Mouse (Mus musculus) thymus, adult 2 months (tissue): Measurements from ENCODE around the gene Armc2. TPM values are rescaled to one million over a fixed set of nuclear protein-coding genes. Genes with fewer than 3 reads are reported as not detected.

Source experiments
- DNase-seq: peaks from one replicate; pipeline ENCODE4 v3.0.0; 2021
- H3K27ac ChIP-seq: fragments of 200-500 bp; 2 replicates; pipeline ENCODE4 v1.5.1; 2012; ENCODE audit warnings: low read length, control low read depth; ENCODE audit not compliant: control insufficient read depth, insufficient read depth
- H3K27me3 ChIP-seq: fragments of 200-500 bp; 2 replicates; pipeline ENCODE4 v1.6.1; 2012; ENCODE audit warnings: mild to moderate bottlenecking, low read length, moderate library complexity, mixed read lengths; ENCODE audit not compliant: control insufficient read depth, insufficient read depth
- H3K36me3 ChIP-seq: fragments of 200-500 bp; 2 replicates; pipeline ENCODE4 v1.6.1; 2012; ENCODE audit warnings: mild to moderate bottlenecking, low read length, moderate library complexity; ENCODE audit not compliant: control insufficient read depth, insufficient read depth
- H3K4me1 ChIP-seq: fragments of 200-500 bp; replicated peaks from 2 replicates; pipeline ENCODE4 v1.6.1; 2012; ENCODE audit warnings: low read length; ENCODE audit not compliant: control insufficient read depth, insufficient read depth
- H3K4me3 ChIP-seq: fragments of 200-500 bp; 2 replicates; pipeline ENCODE4 v1.5.1; 2012; ENCODE audit warnings: mild to moderate bottlenecking, low read length, control low read depth, moderate library complexity; ENCODE audit not compliant: control insufficient read depth, insufficient read depth
- CTCF ChIP-seq: fragments of 200-500 bp; IDR thresholded peaks from 2 replicates; pipeline ENCODE4 v1.5.1; 2012; ENCODE audit warnings: mild to moderate bottlenecking, control low read depth, low read length, moderate library complexity, borderline replicate concordance; ENCODE audit not compliant: control insufficient read depth, poor library complexity, insufficient read depth; ENCODE audit errors: extremely low read depth
- POLR2A ChIP-seq: fragments of 200-500 bp; IDR thresholded peaks from 2 replicates; pipeline ENCODE4 v1.6.1; 2012; ENCODE audit warnings: mild to moderate bottlenecking, low read length, control low read depth, moderate library complexity; ENCODE audit not compliant: control insufficient read depth, poor library complexity, insufficient read depth; ENCODE audit errors: extremely low read depth
- WGBS: fragments of 180-500 bp; shearing (Covaris S2); methylation state at CpG from one replicate; pipeline ENCODE4 v1.1.7; 2018; 5-methylcytosine and 5-hydroxymethylcytosine counted together
- polyA plus RNA-seq: library from polyadenylated mRNA; depleted of rRNA; stranded (reverse); fragments of >200 nt; gene quantifications from 2 replicates; pipeline ENCODE4 v1.2.3, GENCODE M21; 2012

Gene Armc2
- polyA plus RNA-seq, 1 experiment, result 0.46 TPM

GRCm38 (mm10) chr10:42055224-42056165 is 37.3 kb upstream of the Armc2 start:
- Histone ChIP-seq H3K36me3 (no peaks in the 10 kb centered on the region), H3K27me3 (no peaks in the 10 kb centered on the region), H3K4me3 (peak overlapping the region; percentile 12; the same call in 1 of the 2 replicates), H3K27ac (peak overlapping the region; percentile 60), H3K4me1 (peaks cover 27% of the 10 kb centered on the region)
- TF ChIP-seq CTCF (no peak), POLR2A (no peak)
- peak; percentile 42 for DNase-seq
- 44% methylated on average over 28 of the region's 29 CpGs for WGBS

GRCm38 (mm10) chr10:42051069-42051468 is 32.8 kb upstream of the Armc2 start:
- Histone ChIP-seq H3K4me1 (peaks cover 7% of the 10 kb centered on the region), H3K36me3 (no peaks in the 10 kb centered on the region), H3K27ac (no peak overlapping the region), H3K27me3 (no peaks in the 10 kb centered on the region), H3K4me3 (no peak overlapping the region)
- TF ChIP-seq CTCF, result no peak
- TF ChIP-seq POLR2A, result no peak
- 94% methylated on average over 6 of the region's 6 CpGs for WGBS
- DNase-seq, result no peak

- no peak for DNase-seq
- Histone ChIP-seq H3K4me3 (no peak overlapping the region), H3K36me3 (no peaks in the 10 kb centered on the region), H3K27me3 (no peaks in the 10 kb centered on the region), H3K4me1 (no peaks in the 10 kb centered on the region), H3K27ac (no peak overlapping the region)
- TF ChIP-seq CTCF (no peak), POLR2A (no peak)
- WGBS, result 94% methylated on average over 8 of the region's 8 CpGs
Observed at GRCm38 (mm10) chr10:42048648-42049047, 30.4 kb upstream of the Armc2 start.

- H3K4me1 ChIP-seq, result peaks cover 2% of the 10 kb centered on the region; the same call in 1 of the 2 replicates
- no peaks in the 10 kb centered on the region for H3K36me3 ChIP-seq
- no peaks in the 10 kb centered on the region for H3K27me3 ChIP-seq
- H3K4me3 ChIP-seq, result no peak overlapping the region
- 95% methylated on average over 10 of the region's 10 CpGs for WGBS
- TF ChIP-seq CTCF (no peak), POLR2A (no peak)
- no peak for DNase-seq
- no peak overlapping the region for H3K27ac ChIP-seq
Observed at GRCm38 (mm10) chr10:42044574-42044973, 26.3 kb upstream of the Armc2 start.

- 97% methylated on average over 3 of the region's 3 CpGs for WGBS
- no peaks in the 10 kb centered on the region for H3K36me3 ChIP-seq
- TF ChIP-seq CTCF, result no peak
- TF ChIP-seq POLR2A, result no peak
- no peaks in the 10 kb centered on the region for H3K27me3 ChIP-seq
- peaks cover 2% of the 10 kb centered on the region; the same call in 1 of the 2 replicates for H3K4me1 ChIP-seq
- no peak for DNase-seq
- no peak overlapping the region for H3K27ac ChIP-seq
- H3K4me3 ChIP-seq, result no peak overlapping the region
Observed at GRCm38 (mm10) chr10:42043307-42043706, 25.1 kb upstream of the Armc2 start.

GRCm38 (mm10) chr10:42042881-42043280 is 24.6 kb upstream of the Armc2 start:
- DNase-seq, result no peak
- no peaks in the 10 kb centered on the region for H3K27me3 ChIP-seq
- H3K27ac ChIP-seq, result no peak overlapping the region
- WGBS, result 93% methylated on average over 1 of the region's 1 CpGs
- no peak for TF ChIP-seq CTCF
- TF ChIP-seq POLR2A, result no peak
- no peaks in the 10 kb centered on the region for H3K36me3 ChIP-seq
- H3K4me3 ChIP-seq, result no peak overlapping the region
- peaks cover 2% of the 10 kb centered on the region; the same call in 1 of the 2 replicates for H3K4me1 ChIP-seq
